Mouse (Mus musculus) right cerebral cortex, postnatal 36 days (tissue): ENCODE data around the gene Plin4.
A peak's percentile ranks its signal among the peaks of the same experiment; 100 is the strongest.

Source experiments
- DNase-seq, 2 experiments: peaks; one replicate each; pipeline ENCODE4 v3.0.0; 2022; ENCODE audit warnings: low spot score in 2 of 2, mixed read lengths in 1 of 2

The Plin4 gene

GRCm38 (mm10) chr17:56109219-56110051, at the start of gene Plin4:
Gene Plin4, minus strand, starts transcription at chr17:56109803.
- no peak for DNase-seq

- no peak for DNase-seq
Measured at GRCm38 (mm10) chr17:56153643-56154042, 44.0 kb upstream of the Plin4 start.

GRCm38 (mm10) chr17:56149897-56150296, 40.3 kb upstream of the Plin4 start:
- no peak for DNase-seq

- no peak for DNase-seq
Measured at GRCm38 (mm10) chr17:56148790-56149618, 39.4 kb upstream of the Plin4 start.

GRCm38 (mm10) chr17:56148280-56148679, 38.7 kb upstream of the Plin4 start:
- no peak for DNase-seq

- no peak for DNase-seq
Measured at GRCm38 (mm10) chr17:56147420-56147819, 37.8 kb upstream of the Plin4 start.

GRCm38 (mm10) chr17:56146131-56146530, 36.5 kb upstream of the Plin4 start:
- DNase-seq = no peak

- no peak for DNase-seq
Measured at GRCm38 (mm10) chr17:56144546-56144945, 34.9 kb upstream of the Plin4 start.

- DNase-seq = no peak
Measured at GRCm38 (mm10) chr17:56141702-56142605, 32.4 kb upstream of the Plin4 start.

- peak; percentile 68 to 71 for DNase-seq
Measured at GRCm38 (mm10) chr17:56139858-56140595, 30.4 kb upstream of the Plin4 start, which contains the start of gene Sema6b. Gene Sema6b, minus strand, starts transcription at chr17:56140343.

- no peak for DNase-seq
Measured at GRCm38 (mm10) chr17:56139355-56139754, 29.8 kb upstream of the Plin4 start.

GRCm38 (mm10) chr17:56137839-56138613, 28.4 kb upstream of the Plin4 start:
- no peak for DNase-seq

GRCm38 (mm10) chr17:56136558-56136957, 27.0 kb upstream of the Plin4 start:
- no peak for DNase-seq

GRCm38 (mm10) chr17:56134463-56134971, 24.9 kb upstream of the Plin4 start:
- DNase-seq = no peak

- DNase-seq = no peak
Measured at GRCm38 (mm10) chr17:56133457-56134363, 24.1 kb upstream of the Plin4 start.

GRCm38 (mm10) chr17:56132661-56133060, 23.1 kb upstream of the Plin4 start:
- no peak for DNase-seq

- no peak for DNase-seq
Measured at GRCm38 (mm10) chr17:56131814-56132213, 22.2 kb upstream of the Plin4 start.

- no peak for DNase-seq
Measured at GRCm38 (mm10) chr17:56131136-56131535, 21.5 kb upstream of the Plin4 start.

- no peak for DNase-seq
Measured at GRCm38 (mm10) chr17:56128246-56128645, 18.6 kb upstream of the Plin4 start.
